Mouse (Mus musculus): ENCODE results near the gene Isl2. TPM values are rescaled to one million over a fixed set of nuclear protein-coding genes. Genes with fewer than 3 reads are reported as not detected.

The Isl2 gene
- not detected for polyA plus RNA-seq (2014; fragmentation: Illumina TruSeq; extraction: RNeasy Lipid Tissue Mini Kit (QIAGEN cat#74804); ENCODE audit: low read depth, low replicate concordance)

GRCm38 (mm10) chr9:55538377-55538776 is at the start of gene Isl2:
TSS of gene Isl2 (plus strand) at chr9:55538672.

DNA sequence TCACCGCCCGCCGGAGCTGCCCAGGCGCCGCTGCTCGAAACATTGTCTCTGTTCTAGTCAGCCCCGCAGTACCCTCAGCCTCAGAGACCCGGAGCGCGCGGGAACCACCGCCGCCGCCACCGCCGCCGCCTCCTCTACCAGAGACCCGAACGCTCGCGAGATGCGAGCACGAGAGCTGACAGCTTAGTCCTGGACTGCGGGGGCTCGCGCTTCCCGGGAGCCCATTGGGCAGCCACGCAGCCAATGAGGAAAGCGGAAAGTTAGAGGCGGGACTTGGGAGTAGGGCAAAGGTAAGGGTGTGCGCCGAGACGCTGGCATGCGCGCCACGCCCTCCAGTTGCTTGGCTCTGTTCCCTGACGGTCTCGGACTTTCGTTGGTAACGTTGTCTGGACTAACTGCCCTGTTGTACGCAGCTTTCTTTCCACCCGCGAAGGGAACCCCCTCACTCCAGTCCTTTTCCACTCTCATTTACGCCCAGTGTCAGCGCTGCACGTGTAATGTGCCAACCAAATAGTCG is 26.4 kb upstream of the Isl2 start, which contains the start of gene Etfa:
TSS of gene Etfa (minus strand) at position 217 of the 517 bp plus-strand sequence.

Other genes starting within 250 kb of the Isl2 start
- 0.60 TPM for gene Nrg4, start 211.8 kb upstream of the Isl2 start, polyA plus RNA-seq (2014; fragmentation: Illumina TruSeq; extraction: RNeasy Lipid Tissue Mini Kit (QIAGEN cat#74804); ENCODE audit: low read depth, low replicate concordance)
- gene Tmem266, start 211.8 kb upstream of the Isl2 start, polyA plus RNA-seq (2014; fragmentation: Illumina TruSeq; extraction: RNeasy Lipid Tissue Mini Kit (QIAGEN cat#74804); ENCODE audit: low read depth, low replicate concordance) = not detected
- 64.4 TPM for gene Etfa, start 26.4 kb upstream of the Isl2 start, polyA plus RNA-seq (2014; fragmentation: Illumina TruSeq; extraction: RNeasy Lipid Tissue Mini Kit (QIAGEN cat#74804); ENCODE audit: low read depth, low replicate concordance)

Data from testis, adult 10 weeks (tissue).